Mouse (Mus musculus) kidney, adult 2 months (tissue): ENCODE data around the gene Rnf157. TPM values are rescaled to one million over a fixed set of nuclear protein-coding genes. Genes with fewer than 3 reads are reported as not detected.
"Not testable (repeated sequence)": the region's sequence is repeated elsewhere in the genome, so short reads cannot be mapped to it uniquely, and the experiment has no call there.

Experiments used
- DNase-seq: peaks from one replicate; pipeline ENCODE4 v3.0.0; 2021
- H3K27ac ChIP-seq: fragments of 200-500 bp; 2 replicates; pipeline ENCODE4 v1.5.1; 2012; ENCODE audit warnings: low read depth, low read length, control low read depth, inconsistent platforms; ENCODE audit not compliant: insufficient read depth
- H3K27me3 ChIP-seq: fragments of 200-500 bp; replicated peaks from 2 replicates; pipeline ENCODE4 v1.6.1; 2012; ENCODE audit warnings: mild to moderate bottlenecking, moderate library complexity, low read length, inconsistent platforms; ENCODE audit not compliant: control insufficient read depth, insufficient read depth
- H3K36me3 ChIP-seq: fragments of 200-500 bp; 2 replicates; pipeline ENCODE4 v1.6.1; 2012; ENCODE audit warnings: mild to moderate bottlenecking, moderate library complexity, low read length, inconsistent platforms; ENCODE audit not compliant: control insufficient read depth, insufficient read depth
- H3K4me1 ChIP-seq: fragments of 200-500 bp; 2 replicates; pipeline ENCODE4 v1.6.1; 2011; ENCODE audit warnings: low read length; ENCODE audit not compliant: control insufficient read depth, insufficient read depth
- H3K4me3 ChIP-seq: fragments of 200-500 bp; 2 replicates; pipeline ENCODE4 v1.5.1; 2011; ENCODE audit warnings: mild to moderate bottlenecking, low read depth, low read length, control low read depth; ENCODE audit not compliant: insufficient read depth
- CTCF ChIP-seq: fragments of 200-500 bp; conservative IDR thresholded peaks from 2 replicates; pipeline ENCODE4 v1.5.1; 2011; ENCODE audit warnings: low read depth, mild to moderate bottlenecking, control low read depth, low read length, moderate library complexity, mixed read lengths; ENCODE audit not compliant: insufficient read depth, insufficient read length
- POLR2A ChIP-seq: fragments of 200-500 bp; IDR thresholded peaks from one replicate; pipeline ENCODE4 v1.6.1; 2011; ENCODE audit warnings: low read depth, low read length, control low read depth
- WGBS: fragments of 180-500 bp; shearing (Covaris S2); methylation state at CpG from one replicate; pipeline ENCODE4 v1.1.7; 2018; 5-methylcytosine and 5-hydroxymethylcytosine counted together
- polyA plus RNA-seq: library from polyadenylated mRNA; depleted of rRNA; stranded (reverse); fragments of >200 nt; gene quantifications from 2 replicates; pipeline ENCODE4 v1.2.3, GENCODE M21; 2012

Gene Rnf157
- polyA plus RNA-seq, 1 experiment: 2.9 TPM

DNA sequence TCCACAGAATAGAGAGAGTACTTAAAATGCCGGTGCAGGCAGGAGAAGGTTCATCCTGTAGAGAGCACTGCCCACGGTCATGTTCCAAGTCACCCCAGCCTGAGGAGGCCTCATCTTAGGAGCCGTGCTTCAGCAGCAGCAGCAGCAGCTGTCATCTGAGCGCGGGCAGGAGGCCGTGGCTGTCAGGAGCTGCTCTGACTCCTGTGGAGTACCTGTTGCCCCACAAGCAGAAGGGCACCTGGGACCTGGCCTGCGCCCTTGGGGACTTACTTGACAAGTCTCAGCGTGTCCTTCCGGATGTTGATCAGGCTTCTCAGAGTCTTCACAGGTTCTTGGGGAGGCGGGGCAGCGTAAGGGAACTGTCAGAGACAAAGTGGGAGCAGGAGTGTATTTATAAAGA, 50.8 kb downstream of the Rnf157 start:
- H3K36me3 ChIP-seq: no peaks in the 10 kb centered on the region
- 80% methylated on average over 11 of the region's 11 CpGs for WGBS
- no peak overlapping the region for H3K4me3 ChIP-seq
- DNase-seq: no peak
- H3K4me1 ChIP-seq: no peaks in the 10 kb centered on the region
- H3K27me3 ChIP-seq: no peaks in the 10 kb centered on the region
- H3K27ac ChIP-seq: no peak overlapping the region
- TF ChIP-seq CTCF (no peak), POLR2A (no peak)

GRCm38 (mm10) chr11:116360915-116361314, 51.9 kb downstream of the Rnf157 start:
- H3K27me3 ChIP-seq, H3K27ac ChIP-seq, DNase-seq, H3K4me1 ChIP-seq, H3K36me3 ChIP-seq, H3K4me3 ChIP-seq: not testable (repeated sequence)
- WGBS: 97% methylated on average over 5 of the region's 5 CpGs

DNA sequence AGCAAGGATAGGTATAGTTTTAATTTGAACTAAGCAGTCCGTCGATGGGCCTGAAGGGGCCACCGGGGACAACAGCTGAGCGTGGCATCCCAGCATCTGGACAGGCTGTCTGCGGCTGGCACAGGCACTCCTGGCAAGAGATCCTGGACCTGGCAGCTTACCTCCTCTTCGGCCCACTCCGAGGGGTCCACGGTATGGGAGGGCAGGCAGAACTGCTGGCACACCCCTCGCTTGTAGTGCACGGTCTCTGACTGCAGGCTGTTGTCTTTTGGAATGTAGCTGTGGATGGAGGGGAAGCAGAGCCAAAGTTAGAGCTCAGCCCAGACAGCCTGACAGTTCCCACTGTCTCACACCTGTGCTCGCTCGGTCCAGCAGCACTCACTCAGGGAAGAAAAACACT, 53.2 kb downstream of the Rnf157 start:
- no peak for DNase-seq
- Histone ChIP-seq H3K4me3 (no peak overlapping the region), H3K27ac (no peak overlapping the region), H3K4me1 (no peaks in the 10 kb centered on the region), H3K27me3 (no peaks in the 10 kb centered on the region), H3K36me3 (no peaks in the 10 kb centered on the region)
- WGBS: 90% methylated on average over 12 of the region's 12 CpGs
- TF ChIP-seq CTCF (no peak), POLR2A (no peak)

DNA sequence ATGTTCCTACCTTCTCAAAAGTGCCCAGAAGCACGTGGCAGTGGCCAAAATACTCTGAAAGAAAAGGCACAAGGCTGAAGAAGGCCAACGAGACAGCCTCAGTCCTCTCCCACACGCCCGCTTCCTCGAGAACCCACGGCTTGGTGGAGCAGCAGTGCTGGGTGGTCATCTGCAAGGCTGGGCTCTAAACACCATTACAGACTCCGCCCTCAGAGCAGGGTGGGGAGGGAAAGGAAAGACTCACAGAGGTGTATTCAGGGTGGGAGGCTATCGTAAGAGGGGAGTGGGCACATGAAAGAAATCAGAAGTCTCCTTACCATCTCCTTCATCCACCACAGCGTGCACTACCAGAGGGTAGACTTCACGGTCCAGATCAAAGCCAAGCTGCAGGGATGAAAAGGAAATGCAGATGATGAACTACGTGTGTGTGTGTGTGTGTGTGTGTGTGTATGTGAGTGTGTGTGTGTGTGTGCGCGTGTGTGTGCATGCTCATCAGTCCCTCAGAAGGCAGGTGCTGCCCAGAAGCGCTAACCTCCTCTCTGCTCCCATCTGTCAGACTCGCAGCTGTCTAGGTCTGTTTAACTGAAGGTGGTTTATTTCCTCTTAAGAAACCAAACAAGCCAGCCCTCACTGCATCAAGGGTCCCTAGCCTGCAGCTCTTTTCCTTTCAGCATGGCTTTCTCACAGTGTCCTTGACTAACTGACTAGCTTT, 53.8 kb downstream of the Rnf157 start:
- DNase-seq: no peak
- H3K4me1 ChIP-seq: no peaks in the 10 kb centered on the region
- 74% methylated on average over 15 of the region's 15 CpGs for WGBS

GRCm38 (mm10) chr11:116354521-116354920, 58.3 kb downstream of the Rnf157 start:
- WGBS: 78% methylated on average over 17 of the region's 17 CpGs
- no peak for DNase-seq
- Histone ChIP-seq H3K27ac (no peak overlapping the region), H3K36me3 (no peaks in the 10 kb centered on the region), H3K27me3 (no peaks in the 10 kb centered on the region), H3K4me3 (no peak overlapping the region), H3K4me1 (no peaks in the 10 kb centered on the region)
- no peak for TF ChIP-seq POLR2A
- TF ChIP-seq CTCF: no peak

More for the DNA sequence above, 53.8 kb downstream of the Rnf157 start:
- no peak overlapping the region for H3K4me3 ChIP-seq
- no peaks in the 10 kb centered on the region for H3K27me3 ChIP-seq
- H3K27ac ChIP-seq: no peak overlapping the region
- H3K36me3 ChIP-seq: no peaks in the 10 kb centered on the region
- TF ChIP-seq POLR2A (no peak), CTCF (no peak)

- no peak for DNase-seq
- Histone ChIP-seq H3K36me3 (no peaks in the 10 kb centered on the region), H3K27ac (no peak overlapping the region), H3K4me1 (no peaks in the 10 kb centered on the region), H3K4me3 (no peak overlapping the region), H3K27me3 (no peaks in the 10 kb centered on the region)
- TF ChIP-seq POLR2A (no peak), CTCF (no peak)
- 80% methylated on average over 8 of the region's 8 CpGs for WGBS
Observed at GRCm38 (mm10) chr11:116353535-116353934, 59.3 kb downstream of the Rnf157 start.

DNA sequence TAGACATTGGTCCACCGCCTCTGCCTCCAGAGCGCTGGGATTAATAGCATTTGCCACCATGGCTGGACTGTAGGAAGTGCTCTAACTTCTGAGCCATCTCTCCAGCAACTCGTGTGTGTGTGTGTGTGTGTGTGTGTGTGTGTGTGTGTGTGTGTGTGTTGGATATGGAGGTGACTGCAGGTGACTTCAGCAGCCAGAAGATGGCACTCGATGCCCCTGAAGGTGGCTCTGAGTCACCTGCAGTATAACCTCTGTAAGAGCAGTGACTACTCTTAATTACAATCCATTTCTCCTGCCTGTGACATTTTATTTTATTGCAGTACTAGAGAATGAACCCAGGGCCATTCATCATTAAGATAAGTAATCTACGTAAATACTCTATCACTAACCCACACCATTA, 61.5 kb downstream of the Rnf157 start:
- Histone ChIP-seq H3K27ac (no peak overlapping the region), H3K27me3 (no peaks in the 10 kb centered on the region), H3K4me1 (no peaks in the 10 kb centered on the region), H3K4me3 (no peak overlapping the region), H3K36me3 (no peaks in the 10 kb centered on the region)
- WGBS: 94% methylated on average over 5 of the region's 5 CpGs
- TF ChIP-seq CTCF (0 out of 2 replicates have a peak, but pooled peaks have one; percentile 7), POLR2A (no peak)
- no peak for DNase-seq
